Mouse (Mus musculus) erythroblast, embryonic 14.5 days (primary cell): ENCODE data around the gene 1700029H14Rik.

ENCODE experiments used
- GATA1 ChIP-seq: IDR thresholded peaks from 2 replicates; pipeline ENCODE4 v1.6.1; 2012; ENCODE audit warnings: low read length, inconsistent platforms, mixed read lengths
- TAL1 ChIP-seq: IDR thresholded peaks from 3 replicates; pipeline ENCODE4 v1.6.1; 2012; ENCODE audit warnings: low read length, inconsistent platforms, mixed read lengths

GRCm38 (mm10) chr8:13601166-13601565 is 38.9 kb upstream of the 1700029H14Rik start:
- TF ChIP-seq TAL1 = no peak
- TF ChIP-seq GATA1 = no peak
